Mouse (Mus musculus) midbrain, embryonic 15.5 days (tissue): ENCODE data around the gene Abcc12. TPM values are rescaled to one million over a fixed set of nuclear protein-coding genes. Genes with fewer than 3 reads are reported as not detected.

Experiments
- ATAC-seq: fragments of 200-750 bp; cut with Nextera tagmentation; replicated peaks from 2 replicates; pipeline ENCODE4 v1.8.0; 2017; ENCODE audit warnings: moderate TSS enrichment
- H3K27ac ChIP-seq: fragments of 300-500 bp; sonication (generic); 2 replicates; pipeline ENCODE4 v1.5.1; 2015; ENCODE audit warnings: mild to moderate bottlenecking, inconsistent platforms
- H3K27me3 ChIP-seq: fragments of 300-500 bp; sonication (generic); replicated peaks from 2 replicates; pipeline ENCODE4 v1.6.1; 2015; ENCODE audit warnings: inconsistent platforms
- H3K36me3 ChIP-seq: fragments of 300-500 bp; sonication (generic); replicated peaks from 2 replicates; pipeline ENCODE4 v1.6.1; 2015; ENCODE audit warnings: inconsistent platforms
- H3K4me1 ChIP-seq: fragments of 300-500 bp; sonication (generic); 2 replicates; pipeline ENCODE4 v1.6.1; 2015; ENCODE audit warnings: inconsistent platforms
- H3K4me2 ChIP-seq: fragments of 300-500 bp; sonication (generic); 2 replicates; pipeline ENCODE4 v1.6.1; 2015; ENCODE audit warnings: inconsistent platforms, mild to moderate bottlenecking, moderate library complexity
- H3K4me3 ChIP-seq: fragments of 300-500 bp; sonication (generic); 2 replicates; pipeline ENCODE4 v1.5.1; 2015; ENCODE audit warnings: mild to moderate bottlenecking, inconsistent platforms
- H3K9ac ChIP-seq: fragments of 300-500 bp; sonication (generic); 2 replicates; pipeline ENCODE4 v1.6.1; 2015; ENCODE audit warnings: mild to moderate bottlenecking, inconsistent platforms
- H3K9me3 ChIP-seq: fragments of 300-500 bp; sonication (generic); 2 replicates; pipeline ENCODE4 v1.6.1; 2016; ENCODE audit warnings: inconsistent platforms
- WGBS: fragments of 180-500 bp; shearing (Covaris S2); methylation state at CpG from one replicate; pipeline ENCODE4 v1.1.7; 2015; ENCODE audit warnings: mixed read lengths; 5-methylcytosine and 5-hydroxymethylcytosine counted together
- microRNA-seq: library from miRNA; unstranded; fragments of <30 nt; microRNA quantifications from one replicate; pipeline ENCODE4, GENCODE M21; 2016
- polyA plus RNA-seq: library from polyadenylated mRNA; unstranded; fragments of >200 nt; fragmentation: Nextera tagmentation; extraction: Ambion mirVana; gene quantifications from 2 replicates; pipeline ENCODE4 v1.2.1, GENCODE M21; 2015

The Abcc12 gene
- polyA plus RNA-seq, 1 experiment from 2014 or later, result 0.06 TPM

- Histone ChIP-seq H3K4me2 (peak overlapping the region; percentile 24; the same call in 1 of the 2 replicates), H3K27me3 (no peaks in the 10 kb centered on the region), H3K4me3 (no peak overlapping the region), H3K27ac (peak overlapping the region; percentile 93), H3K9me3 (no peaks in the 10 kb centered on the region), H3K9ac (no peak overlapping the region), H3K36me3 (no peaks in the 10 kb centered on the region), H3K4me1 (peaks cover 35% of the 10 kb centered on the region)
- ATAC-seq, result peak; percentile 75
- WGBS, result 6% methylated on average over 3 of the region's 3 CpGs
These were observed 141.5 kb downstream of the Abcc12 start for GRCm38 (mm10) chr8:86438983-86439299.

- peaks cover 35% of the 10 kb centered on the region for H3K4me1 ChIP-seq
- H3K9ac ChIP-seq, result no peak overlapping the region
- no peaks in the 10 kb centered on the region for H3K36me3 ChIP-seq
- peak overlapping the region; percentile 24; the same call in 1 of the 2 replicates for H3K4me2 ChIP-seq
- no peaks in the 10 kb centered on the region for H3K27me3 ChIP-seq
- no peak overlapping the region for H3K4me3 ChIP-seq
- WGBS, result 29% methylated on average over 5 of the region's 5 CpGs
- peak; percentile 99 for ATAC-seq
- peak overlapping the region; percentile 93 for H3K27ac ChIP-seq
- no peaks in the 10 kb centered on the region for H3K9me3 ChIP-seq
These were observed 142.1 kb downstream of the Abcc12 start for GRCm38 (mm10) chr8:86438133-86438982.

- no peak overlapping the region for H3K9ac ChIP-seq
- H3K4me2 ChIP-seq, result no peak overlapping the region
- peak overlapping the region; percentile 93 for H3K27ac ChIP-seq
- WGBS, result 59% methylated on average over 1 of the region's 1 CpGs
- ATAC-seq, result no peak
- H3K4me3 ChIP-seq, result no peak overlapping the region
- no peaks in the 10 kb centered on the region for H3K36me3 ChIP-seq
- H3K9me3 ChIP-seq, result no peaks in the 10 kb centered on the region
- H3K27me3 ChIP-seq, result no peaks in the 10 kb centered on the region
- peaks cover 35% of the 10 kb centered on the region for H3K4me1 ChIP-seq
These were observed 143.1 kb downstream of the Abcc12 start for GRCm38 (mm10) chr8:86437418-86437817.

Small RNAs within 50 kb of the gene (microRNA-seq; reads per million reads assigned to microRNA genes)
- gene Gm44348, result not detected

Other genes starting within 250 kb of the Abcc12 start
- 84.7 and 86.6 TPM in 2 replicates for gene Lonp2, start 43.4 kb upstream of the Abcc12 start, polyA plus RNA-seq
- gene Gm10638, start 165.0 kb upstream of the Abcc12 start, polyA plus RNA-seq, result 5.8 and 6.4 TPM in 2 replicates
- gene Siah1a, start 165.2 kb upstream of the Abcc12 start, polyA plus RNA-seq, result 74.8 and 76.1 TPM in 2 replicates